Mouse (Mus musculus) CH12.LX (cell line): ENCODE data around the gene Cd300ld2. TPM values are rescaled to one million over a fixed set of nuclear protein-coding genes. Genes with fewer than 3 reads are reported as not detected.
A peak's percentile ranks its signal among the peaks of the same experiment; 100 is the strongest.
"Not testable (repeated sequence)": the region's sequence is repeated elsewhere in the genome, so short reads cannot be mapped to it uniquely, and the experiment has no call there.

ENCODE experiments used
- DNase-seq: peaks from one replicate; pipeline ENCODE4 v3.0.0-alpha.2; 2013; ENCODE audit errors: extremely low read depth
- H3K27ac ChIP-seq: 2 replicates; pipeline ENCODE4 v1.5.1; 2012; ENCODE audit warnings: low read depth, mild to moderate bottlenecking, control low read depth, moderate library complexity; ENCODE audit not compliant: insufficient read depth
- H3K27me3 ChIP-seq: replicated peaks from 2 replicates; pipeline ENCODE3; 2012; ENCODE audit warnings: inconsistent platforms
- H3K36me3 ChIP-seq, 2 experiments: replicated peaks in 1 of 2; 2 replicates each; pipeline versions ENCODE3 to v1.6.1; 2012; ENCODE audit warnings: inconsistent platforms in 1 of 2, low read length in 1 of 2, mild to moderate bottlenecking in 1 of 2, mixed read lengths in 1 of 2, moderate library complexity in 1 of 2; ENCODE audit not compliant: control insufficient read depth in 1 of 2, insufficient read depth in 1 of 2
- H3K4me1 ChIP-seq, 2 experiments: 2 replicates each; pipeline ENCODE4 v1.6.1; 2012; ENCODE audit warnings: inconsistent platforms in 1 of 2, moderate library complexity in 1 of 2; ENCODE audit not compliant: insufficient read depth in 2 of 2, control insufficient read depth in 1 of 2
- H3K4me2 ChIP-seq: 2 replicates; pipeline ENCODE4 v1.6.1; 2012; ENCODE audit warnings: low read depth, mild to moderate bottlenecking, control low read depth; ENCODE audit not compliant: poor library complexity, insufficient read depth, severe bottlenecking
- H3K4me3 ChIP-seq, 3 experiments: fragments of 150-350 bp in 1 of 3; sonication (generic) in 1 of 3; replicated peaks in 1 of 3; 2 replicates each; pipeline versions ENCODE3 to v1.5.1; 2011 to 2012; ENCODE audit warnings: low read depth in 2 of 3, low read length in 2 of 3, mild to moderate bottlenecking in 2 of 3, moderate library complexity in 2 of 3, control low read depth in 1 of 3, improper control_type of control experiment in 1 of 3, inconsistent platforms in 1 of 3, mixed read lengths in 1 of 3; ENCODE audit not compliant: poor library complexity in 1 of 3
- H3K79me2 ChIP-seq: replicated peaks from 2 replicates; pipeline ENCODE4 v1.6.1; 2012; ENCODE audit warnings: mild to moderate bottlenecking, moderate library complexity; ENCODE audit not compliant: control insufficient read depth, poor library complexity, insufficient read depth, severe bottlenecking; ENCODE audit errors: extremely low read depth
- H3K9ac ChIP-seq: 2 replicates; pipeline ENCODE4 v1.6.1; 2012; ENCODE audit warnings: low read depth, mild to moderate bottlenecking, control low read depth, moderate library complexity; ENCODE audit not compliant: insufficient read depth
- H3K9me3 ChIP-seq: replicated peaks from 2 replicates; pipeline ENCODE3; 2012; ENCODE audit warnings: low read length, inconsistent platforms, mixed read lengths
- BHLHE40 ChIP-seq: IDR thresholded peaks from 2 replicates; pipeline ENCODE4 v1.6.1; 2011; ENCODE audit warnings: mild to moderate bottlenecking, low read depth, low read length, improper control_type of control experiment
- ETS1 ChIP-seq: conservative IDR thresholded peaks from 2 replicates; pipeline ENCODE4 v1.6.1; 2012; ENCODE audit warnings: low read depth, mild to moderate bottlenecking, inconsistent platforms, low read length, improper control_type of control experiment, moderate library complexity
- IRF4 ChIP-seq: IDR thresholded peaks from 2 replicates; pipeline ENCODE4 v1.6.1; 2014; ENCODE audit warnings: low read depth, mild to moderate bottlenecking, inconsistent platforms, low read length, improper control_type of control experiment
- MAFK ChIP-seq: IDR thresholded peaks from 2 replicates; pipeline ENCODE4 v1.6.1; 2011; ENCODE audit warnings: low read length, improper control_type of control experiment; ENCODE audit not compliant: insufficient replicate concordance
- MYC ChIP-seq: IDR thresholded peaks from 2 replicates; pipeline ENCODE4 v1.6.1; 2011; ENCODE audit warnings: low read depth, mild to moderate bottlenecking, improper control_type of control experiment, low read length
- RCOR1 ChIP-seq: conservative IDR thresholded peaks from 2 replicates; pipeline ENCODE4 v1.6.1; 2012; ENCODE audit warnings: low read depth, mild to moderate bottlenecking, inconsistent platforms, low read length, improper control_type of control experiment
- TCF12 ChIP-seq: IDR thresholded peaks from 2 replicates; pipeline ENCODE4 v1.6.1; 2014; ENCODE audit warnings: low read depth, mild to moderate bottlenecking, inconsistent platforms, low read length, improper control_type of control experiment
- dilution Hi-C: fragments of 300-500 bp; cut with MboI; formaldehyde crosslinking; loops from 2 replicates; pipeline ENCODE4 v1.14.3; 2020; ENCODE audit warnings: low sequenced_read_pairs; ENCODE audit not compliant: extremely low pct_unique_long_range_greater_than_20kb, extremely low pct_ligation_motif_present
- in situ Hi-C: fragments of 300-500 bp; cut with MboI; formaldehyde crosslinking; loops from 3 replicates; pipeline ENCODE4 v1.14.3; 2019; ENCODE audit warnings: low sequenced_read_pairs, low pct_ligation_motif_present, low pct_unique_long_range_greater_than_20kb, mixed read lengths
- polyA plus RNA-seq: library from polyadenylated mRNA; unstranded; fragments of >175 nt; gene quantifications from 2 replicates; pipeline ENCODE4 v1.2.1, GENCODE M21; 2012; ENCODE audit warnings: low read depth; ENCODE audit not compliant: insufficient read length
- total RNA-seq, 2 experiments: library from RNA; depleted of rRNA; stranded (reverse); fragments of 300-350 nt in 1 of 2; fragments of >200 nt in 1 of 2; gene quantifications; 2 replicates each; pipeline ENCODE4 v1.2.3; 2012 to 2014

Cd300ld2 gene
- total and polyA plus RNA-seq, 3 experiments, result not detected

DNA sequence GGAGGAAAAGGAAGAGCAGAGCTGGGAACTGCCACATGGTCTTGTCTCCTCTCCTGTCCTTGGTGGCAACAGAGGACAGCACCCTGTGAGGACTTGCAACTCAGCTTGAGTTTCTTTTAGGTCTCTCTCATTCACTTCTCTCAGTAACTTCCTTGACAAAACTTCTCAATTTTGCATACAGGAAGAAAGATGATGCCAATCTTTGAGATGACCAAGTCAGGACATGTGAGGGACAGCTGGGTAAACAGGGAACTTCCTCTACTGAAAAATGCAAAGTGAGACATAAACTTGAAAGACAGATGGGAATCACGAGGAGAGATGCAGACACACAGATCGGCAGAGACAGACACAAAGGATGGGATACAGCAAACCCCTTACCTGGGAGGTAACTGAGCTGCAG is 32.3 kb upstream of the Cd300ld2 start, which contains the start of gene Cd300ld3:
Gene Cd300ld3 (minus strand): TSS at position 151 of the 400 bp plus-strand sequence.
- TF ChIP-seq BHLHE40 (peak; percentile 59), IRF4 (no peak), MYC (no peak), RCOR1 (no peak), TCF12 (peak; percentile 20; the same call in 1 of the 2 replicates), ETS1 (peak; percentile 54), MAFK (no peak)
- no peak for DNase-seq
- Histone ChIP-seq H3K9ac (no peak within 1 kb of the TSS), H3K4me2 (no peak within 1 kb of the TSS), H3K27ac (no peak within 1 kb of the TSS), H3K9me3 (no peaks in the 10 kb centered on the region), H3K79me2 (no peaks in the 10 kb centered on the region), H3K4me1 (peaks cover 5 to 6% of the 10 kb centered on the region in 2 experiments), H3K4me3 (no peak within 1 kb of the TSS), H3K27me3 (peaks cover 40% of the 10 kb centered on the region), H3K36me3 (no peaks in the 10 kb centered on the region)
- in situ Hi-C loops (no loop called here), dilution Hi-C loops (no loop called here)

GRCm38 (mm10) chr11:115037669-115038068 is 21.7 kb upstream of the Cd300ld2 start, which contains the start of gene Cd300ld5:
Gene Cd300ld5 (minus strand): TSS chr11:115037769.
- H3K4me2 ChIP-seq, dilution Hi-C loops, H3K36me3 ChIP-seq, in situ Hi-C loops, H3K27me3 ChIP-seq, DNase-seq, H3K9me3 ChIP-seq, H3K79me2 ChIP-seq, H3K27ac ChIP-seq, H3K9ac ChIP-seq, H3K4me1 ChIP-seq, H3K4me3 ChIP-seq: not testable (repeated sequence)

DNA sequence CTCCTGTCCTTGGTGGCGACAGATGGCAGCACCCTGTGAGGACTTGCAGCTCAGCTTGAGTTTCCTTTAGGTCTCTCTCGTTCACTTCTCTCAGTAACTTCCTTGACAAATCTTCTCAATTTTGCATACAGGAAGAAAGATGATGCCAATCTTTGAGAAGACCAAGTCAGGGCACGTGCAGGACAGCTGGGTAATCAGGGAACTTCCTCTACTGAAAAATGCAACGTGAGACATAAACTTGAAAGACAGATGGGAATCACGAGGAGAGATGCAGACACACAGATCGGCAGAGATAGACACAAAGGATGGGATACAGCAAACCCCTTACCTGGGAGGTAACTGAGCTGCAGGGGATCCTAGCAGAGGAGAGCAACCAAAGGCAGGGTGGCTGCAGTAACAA is 10.9 kb upstream of the Cd300ld2 start, which contains the start of gene Cd300ld4:
Gene Cd300ld4 (minus strand): TSS at position 101 of the 400 bp plus-strand sequence.
- in situ Hi-C loops, H3K9me3 ChIP-seq, DNase-seq, H3K27ac ChIP-seq, H3K9ac ChIP-seq, H3K27me3 ChIP-seq, H3K4me1 ChIP-seq, H3K36me3 ChIP-seq, dilution Hi-C loops, H3K79me2 ChIP-seq, H3K4me3 ChIP-seq, H3K4me2 ChIP-seq: not testable (repeated sequence)
